Mouse (Mus musculus): ENCODE results near the gene Cs.

DNA sequence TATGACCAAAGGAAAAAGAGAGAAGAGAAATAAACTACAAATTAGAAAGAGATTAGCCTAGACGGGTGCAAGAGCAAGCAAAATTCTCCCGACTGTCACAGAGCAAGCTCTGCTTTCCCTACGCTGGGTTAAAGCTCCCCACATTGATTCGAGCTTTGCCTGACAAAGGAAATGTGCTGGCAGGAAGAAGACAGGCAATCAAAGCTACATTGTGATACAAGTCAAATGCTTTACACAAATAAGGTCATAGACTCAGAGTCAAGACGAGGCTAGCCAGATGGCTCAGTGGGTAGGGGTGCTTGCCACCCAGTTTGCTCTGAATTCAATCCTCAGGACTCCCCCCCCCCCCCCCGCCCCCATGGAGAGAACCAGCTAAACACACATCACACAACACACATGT is 32.5 kb downstream of the Cs start:
- TF ChIP-seq CTCF (IDR thresholded peaks at IDR 0.05; ENCODE audit: control insufficient read depth, insufficient read depth, insufficient read length), result no peak
- no peak for TF ChIP-seq USF1 (IDR thresholded peaks at IDR 0.05; ENCODE audit: low read depth)
- no peak for TF ChIP-seq CEBPB (IDR thresholded peaks at IDR 0.05; ENCODE audit: low read depth)
- TF ChIP-seq MAX (IDR thresholded peaks at IDR 0.05), result no peak
- no peak for TF ChIP-seq MYOG (IDR thresholded peaks at IDR 0.05; ENCODE audit: control insufficient read depth, extremely low read depth, insufficient read length)
- TF ChIP-seq MYOD1 (IDR thresholded peaks at IDR 0.05; ENCODE audit: control insufficient read depth, insufficient read length, low read depth), result no peak
